Mouse (Mus musculus) embryonic facial prominence, embryonic 13.5 days (tissue): ENCODE measurements around the gene Cdk6. TPM values are rescaled to one million over a fixed set of nuclear protein-coding genes. Genes with fewer than 3 reads are reported as not detected.
"Not testable (repeated sequence)": the region's sequence is repeated elsewhere in the genome, so short reads cannot be mapped to it uniquely, and the experiment has no call there.

ENCODE experiments used
- ATAC-seq: fragments of 200-750 bp; cut with Nextera tagmentation; 2 replicates; pipeline ENCODE4 v1.8.0; 2017; ENCODE audit warnings: low read depth; ENCODE audit not compliant: insufficient number of reproducible peaks, insufficient read depth, low FRiP score, low TSS enrichment
- H3K27ac ChIP-seq: fragments of 300-500 bp; sonication (generic); 2 replicates; pipeline ENCODE4 v1.5.1; 2015; ENCODE audit warnings: moderate library complexity, mild to moderate bottlenecking, inconsistent platforms
- H3K27me3 ChIP-seq: fragments of 300-500 bp; sonication (generic); 2 replicates; pipeline ENCODE4 v1.6.1; 2015; ENCODE audit warnings: mild to moderate bottlenecking, inconsistent platforms
- H3K36me3 ChIP-seq: fragments of 300-500 bp; sonication (generic); 2 replicates; pipeline ENCODE4 v1.6.1; 2015; ENCODE audit warnings: mild to moderate bottlenecking, inconsistent platforms
- H3K4me1 ChIP-seq: fragments of 300-500 bp; sonication (generic); 2 replicates; pipeline ENCODE4 v1.6.1; 2015; ENCODE audit warnings: inconsistent platforms
- H3K4me2 ChIP-seq: fragments of 300-500 bp; sonication (generic); 2 replicates; pipeline ENCODE4 v1.6.1; 2015; ENCODE audit warnings: moderate library complexity, mild to moderate bottlenecking, inconsistent platforms
- H3K4me3 ChIP-seq: fragments of 300-500 bp; sonication (generic); 2 replicates; pipeline ENCODE4 v1.5.1; 2015; ENCODE audit warnings: mild to moderate bottlenecking, inconsistent platforms
- H3K9ac ChIP-seq: fragments of 300-500 bp; sonication (generic); 2 replicates; pipeline ENCODE4 v1.6.1; 2015; ENCODE audit warnings: mild to moderate bottlenecking, inconsistent platforms
- H3K9me3 ChIP-seq: fragments of 300-500 bp; sonication (generic); 2 replicates; pipeline ENCODE4 v1.6.1; 2016; ENCODE audit warnings: inconsistent platforms
- WGBS: fragments of 180-500 bp; shearing (Covaris S2); methylation state at CpG from one replicate; pipeline ENCODE4 v1.1.7; 2015; ENCODE audit warnings: mixed read lengths; 5-methylcytosine and 5-hydroxymethylcytosine counted together
- polyA plus RNA-seq: library from polyadenylated mRNA; unstranded; fragments of >200 nt; fragmentation: Nextera tagmentation; extraction: Ambion mirVana; gene quantifications from 2 replicates; pipeline ENCODE4 v1.2.1, GENCODE M21; 2015

Cdk6 gene
- polyA plus RNA-seq, 1 experiment from 2014 or later = 34.5 TPM

GRCm38 (mm10) chr5:3405102-3405501 is 63.8 kb downstream of the Cdk6 start:
- Histone ChIP-seq H3K9me3 (no peaks in the 10 kb centered on the region), H3K27me3 (no peaks in the 10 kb centered on the region), H3K4me2 (no peak overlapping the region), H3K4me1 (peaks cover 9% of the 10 kb centered on the region; the same call in 1 of the 2 replicates), H3K9ac (no peak overlapping the region), H3K4me3 (no peak overlapping the region), H3K36me3 (no peaks in the 10 kb centered on the region), H3K27ac (no peak overlapping the region)
- no peak for ATAC-seq
- WGBS = 52% methylated on average over 6 of the region's 6 CpGs

DNA sequence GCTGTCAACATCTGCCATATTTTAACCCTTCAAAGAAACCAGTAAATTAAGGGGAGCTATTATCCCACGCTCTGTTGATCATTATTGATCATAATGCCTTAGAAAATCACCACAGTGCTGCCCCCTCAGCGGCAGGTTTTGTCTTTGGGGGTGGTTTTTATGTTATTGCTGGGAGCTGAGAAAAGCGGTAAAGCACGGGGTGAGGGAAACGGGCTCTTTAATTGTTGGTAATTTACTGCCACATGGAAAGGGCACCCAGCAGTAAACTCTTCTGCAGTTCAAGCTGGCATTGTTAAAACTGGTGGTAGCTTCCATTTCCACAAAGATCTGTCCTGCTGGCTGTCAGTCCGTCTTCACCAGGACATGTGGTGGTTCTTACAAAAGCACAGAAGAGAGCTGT is 64.2 kb downstream of the Cdk6 start:
- no peaks in the 10 kb centered on the region for H3K36me3 ChIP-seq
- peaks cover 5% of the 10 kb centered on the region; the same call in 1 of the 2 replicates for H3K4me1 ChIP-seq
- H3K27ac ChIP-seq = no peak overlapping the region
- 51% methylated on average over 6 of the region's 6 CpGs for WGBS
- no peak for ATAC-seq
- H3K9ac ChIP-seq = no peak overlapping the region
- no peaks in the 10 kb centered on the region for H3K27me3 ChIP-seq
- H3K9me3 ChIP-seq = no peaks in the 10 kb centered on the region
- H3K4me3 ChIP-seq = no peak overlapping the region
- no peak overlapping the region for H3K4me2 ChIP-seq

DNA sequence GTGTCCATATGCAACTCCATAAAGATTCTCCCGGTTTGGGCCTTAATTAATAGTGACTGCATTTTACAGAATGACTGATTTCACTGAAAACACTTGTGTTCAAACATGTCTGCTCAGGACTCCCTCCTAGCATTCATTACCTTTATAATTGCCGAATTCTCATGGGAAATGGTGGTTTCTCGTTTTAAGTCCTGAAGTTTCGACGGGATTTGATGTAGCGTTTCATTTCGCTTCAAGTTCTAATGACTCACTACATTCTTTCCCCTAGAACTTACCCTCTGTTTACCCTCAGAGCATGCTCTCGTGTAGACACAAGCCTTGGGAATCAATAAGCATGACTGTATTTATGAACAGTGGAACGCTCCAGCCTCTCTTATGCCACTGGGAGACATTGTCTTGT is 66.6 kb downstream of the Cdk6 start:
- no peak overlapping the region for H3K4me2 ChIP-seq
- H3K4me3 ChIP-seq = no peak overlapping the region
- H3K27me3 ChIP-seq = no peaks in the 10 kb centered on the region
- no peak overlapping the region for H3K9ac ChIP-seq
- WGBS = 57% methylated on average over 9 of the region's 9 CpGs
- no peak for ATAC-seq
- H3K4me1 ChIP-seq = peaks cover 5% of the 10 kb centered on the region; the same call in 1 of the 2 replicates
- H3K36me3 ChIP-seq = no peaks in the 10 kb centered on the region
- H3K9me3 ChIP-seq = 0 out of 2 replicates have a peak, but pooled peaks cover under 1% of the 10 kb centered on the region
- H3K27ac ChIP-seq = no peak overlapping the region

DNA sequence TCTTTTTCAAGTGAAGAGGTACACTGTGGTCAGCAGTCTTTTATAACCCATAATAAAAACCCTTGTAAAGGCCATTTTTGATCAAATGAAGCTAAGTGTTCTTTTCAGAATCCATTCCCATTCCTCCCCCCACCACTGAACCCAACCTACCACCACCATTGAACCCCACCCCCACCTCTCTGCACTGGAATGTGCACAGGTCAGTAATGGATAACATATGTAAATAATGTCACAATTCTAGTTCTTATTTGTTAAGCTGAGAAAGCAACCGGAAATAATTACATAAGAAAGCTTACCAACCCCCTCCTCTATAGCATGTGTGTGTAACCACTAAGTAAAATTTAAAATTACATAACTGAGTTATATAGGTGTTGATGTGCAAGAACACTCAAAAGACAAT is 76.9 kb downstream of the Cdk6 start:
- H3K4me1 ChIP-seq, H3K27me3 ChIP-seq, H3K27ac ChIP-seq, H3K9me3 ChIP-seq, H3K4me3 ChIP-seq, H3K36me3 ChIP-seq, H3K9ac ChIP-seq, H3K4me2 ChIP-seq, ATAC-seq: not testable (repeated sequence)
- WGBS = 37% methylated on average over 1 of the region's 1 CpGs

DNA sequence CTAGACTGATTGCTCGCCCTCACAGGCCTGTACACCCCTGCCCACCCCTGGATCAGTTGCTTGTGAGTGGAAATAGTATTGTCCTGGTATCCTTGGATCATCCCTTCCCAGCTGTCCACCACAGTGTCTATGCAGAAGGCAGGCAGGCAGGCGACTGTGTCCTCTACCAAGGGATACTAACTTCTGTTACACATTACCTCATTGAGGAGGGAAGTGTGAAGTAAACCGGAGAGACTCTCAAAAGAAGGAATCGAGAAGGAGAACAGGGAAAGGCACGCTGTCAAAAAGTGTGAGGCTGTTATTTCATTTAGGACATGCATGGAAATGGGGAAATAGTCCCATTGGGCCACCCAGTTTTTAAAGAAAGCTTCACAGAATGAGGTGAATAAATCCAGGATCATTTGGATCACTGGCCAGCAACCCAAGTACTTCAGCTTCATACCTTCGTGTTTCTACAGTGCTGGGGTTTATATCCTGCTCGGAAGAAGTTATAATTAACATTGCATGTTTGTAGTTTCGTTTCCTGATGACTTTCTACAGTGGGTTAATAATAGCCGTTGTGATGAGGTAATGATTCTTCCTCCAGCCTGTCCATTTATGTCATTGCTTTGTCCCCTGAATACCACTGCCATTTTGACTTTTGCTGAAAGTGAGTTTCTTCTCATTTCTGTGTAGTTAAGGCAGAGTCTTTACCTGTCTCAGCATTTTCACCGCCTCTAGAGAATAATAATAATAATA is 79.0 kb downstream of the Cdk6 start:
- 74% methylated on average over 10 of the region's 10 CpGs for WGBS
- no peak overlapping the region for H3K4me2 ChIP-seq
- no peak overlapping the region for H3K9ac ChIP-seq
- H3K4me3 ChIP-seq = no peak overlapping the region
- H3K27ac ChIP-seq = no peak overlapping the region
- no peaks in the 10 kb centered on the region for H3K9me3 ChIP-seq
- H3K4me1 ChIP-seq = no peaks in the 10 kb centered on the region
- ATAC-seq = no peak
- H3K36me3 ChIP-seq = no peaks in the 10 kb centered on the region
- no peaks in the 10 kb centered on the region for H3K27me3 ChIP-seq

DNA sequence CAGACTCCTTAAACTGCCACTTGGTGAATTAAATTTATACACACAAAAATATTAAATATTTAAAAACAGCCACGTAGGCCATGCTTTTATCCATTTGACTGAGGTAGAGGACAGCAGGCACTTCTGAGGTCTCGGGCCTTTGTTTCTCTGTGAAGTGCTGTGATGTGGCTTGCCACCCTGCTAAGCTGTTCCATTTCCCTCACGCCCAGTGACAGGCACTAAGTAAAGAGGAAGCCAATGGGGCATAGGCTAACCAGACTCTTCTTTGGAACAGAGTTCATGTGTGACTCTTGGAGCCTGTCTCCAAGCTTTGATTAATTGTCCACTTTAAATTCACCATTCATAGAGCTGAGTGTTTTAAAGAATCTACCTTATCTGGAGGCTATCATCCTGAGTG is 79.5 kb downstream of the Cdk6 start:
- Histone ChIP-seq H3K4me3 (no peak overlapping the region), H3K9ac (no peak overlapping the region), H3K9me3 (no peaks in the 10 kb centered on the region), H3K36me3 (no peaks in the 10 kb centered on the region), H3K27me3 (no peaks in the 10 kb centered on the region), H3K4me2 (no peak overlapping the region), H3K4me1 (no peaks in the 10 kb centered on the region), H3K27ac (no peak overlapping the region)
- 82% methylated on average over 3 of the region's 3 CpGs for WGBS
- no peak for ATAC-seq

GRCm38 (mm10) chr5:3433131-3433700 is 91.9 kb downstream of the Cdk6 start:
- H3K9me3 ChIP-seq, H3K36me3 ChIP-seq, H3K4me3 ChIP-seq, ATAC-seq, H3K27me3 ChIP-seq, H3K27ac ChIP-seq, H3K9ac ChIP-seq, H3K4me2 ChIP-seq, H3K4me1 ChIP-seq: not testable (repeated sequence)
- 71% methylated on average over 20 of the region's 20 CpGs for WGBS

- H3K27ac ChIP-seq, H3K9ac ChIP-seq, ATAC-seq, H3K9me3 ChIP-seq, H3K4me3 ChIP-seq, H3K36me3 ChIP-seq, H3K4me1 ChIP-seq, H3K4me2 ChIP-seq, H3K27me3 ChIP-seq: not testable (repeated sequence)
- 92% methylated on average over 5 of the region's 5 CpGs for WGBS
Observed at GRCm38 (mm10) chr5:3434105-3434504, 92.8 kb downstream of the Cdk6 start.

DNA sequence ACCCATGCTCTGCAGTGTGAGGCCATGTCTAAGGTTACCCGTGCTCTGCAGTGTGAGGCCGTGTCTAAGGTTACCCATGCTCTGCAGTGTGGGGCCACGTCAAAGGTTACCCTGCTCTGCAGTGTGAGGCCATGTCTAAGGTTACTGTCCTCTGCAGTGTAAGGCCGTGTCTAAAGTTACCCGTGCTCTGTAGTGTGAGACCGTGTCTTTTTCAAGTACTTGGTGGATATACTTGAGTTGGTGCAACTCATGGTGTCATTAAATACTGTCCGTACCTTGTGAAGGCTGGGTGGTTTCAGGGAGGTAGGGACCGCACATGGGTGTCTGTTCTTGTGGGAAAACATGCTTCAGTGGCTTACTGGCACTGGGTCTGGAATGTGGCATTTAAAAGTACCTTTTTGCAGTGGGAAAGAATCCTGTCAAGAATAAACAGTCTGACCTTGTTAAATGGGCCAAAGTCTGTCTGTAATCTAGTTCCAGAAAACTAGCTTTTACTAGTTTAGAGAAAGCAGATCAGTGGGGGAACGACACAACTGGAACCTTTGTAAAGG is 97.2 kb downstream of the Cdk6 start:
- H3K36me3 ChIP-seq, H3K9me3 ChIP-seq, H3K9ac ChIP-seq, H3K4me2 ChIP-seq, H3K4me1 ChIP-seq, H3K4me3 ChIP-seq, ATAC-seq, H3K27me3 ChIP-seq, H3K27ac ChIP-seq: not testable (repeated sequence)
- WGBS = 75% methylated on average over 9 of the region's 9 CpGs

DNA sequence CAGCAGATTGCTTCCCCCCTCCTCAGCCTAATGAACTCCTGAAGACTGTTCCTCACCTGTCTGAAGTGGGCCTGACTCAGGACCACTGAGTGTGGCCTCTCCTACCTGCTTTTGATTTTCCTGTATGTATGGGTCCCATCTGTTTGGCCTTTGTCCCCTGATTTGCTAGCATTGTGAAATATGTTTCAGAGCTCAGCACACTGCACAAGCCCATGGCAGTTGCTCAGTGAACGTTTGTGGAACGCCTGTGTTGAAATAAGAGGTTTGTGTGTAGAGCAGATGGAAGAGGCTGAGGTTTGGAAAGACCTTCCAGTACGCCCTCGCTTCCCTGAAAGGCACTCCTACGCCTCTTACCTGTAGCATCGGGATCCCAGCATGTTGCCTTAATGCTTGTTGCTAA is 98.1 kb downstream of the Cdk6 start:
- H3K27me3 ChIP-seq, H3K4me1 ChIP-seq, H3K9ac ChIP-seq, H3K9me3 ChIP-seq, ATAC-seq, H3K4me3 ChIP-seq, H3K27ac ChIP-seq, H3K4me2 ChIP-seq, H3K36me3 ChIP-seq: not testable (repeated sequence)
- WGBS = 81% methylated on average over 6 of the region's 6 CpGs

DNA sequence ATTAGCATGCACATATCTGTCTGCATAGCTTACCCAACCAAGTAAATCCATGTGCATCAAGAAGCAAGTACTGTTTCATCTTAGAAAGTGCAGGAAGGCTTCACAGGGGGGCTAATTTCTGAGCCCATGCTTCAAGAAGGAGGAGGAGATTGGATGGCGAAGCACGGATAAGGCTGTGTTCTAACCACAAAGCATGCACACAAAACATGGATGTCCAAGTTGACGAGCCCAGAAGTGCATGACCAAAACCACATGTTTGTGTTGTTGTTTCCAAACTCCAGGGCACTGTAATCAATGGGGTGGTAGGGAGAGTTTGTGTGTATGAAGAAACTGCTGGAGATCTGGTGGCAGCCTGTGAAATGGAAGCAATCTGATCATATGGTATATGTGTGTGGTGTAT is 101.2 kb downstream of the Cdk6 start:
- not testable (repeated sequence) for H3K27ac ChIP-seq, ATAC-seq, H3K9me3 ChIP-seq, H3K36me3 ChIP-seq, H3K4me3 ChIP-seq, H3K4me1 ChIP-seq, H3K4me2 ChIP-seq, H3K9ac ChIP-seq, H3K27me3 ChIP-seq
- 32% methylated on average over 3 of the region's 3 CpGs for WGBS

DNA sequence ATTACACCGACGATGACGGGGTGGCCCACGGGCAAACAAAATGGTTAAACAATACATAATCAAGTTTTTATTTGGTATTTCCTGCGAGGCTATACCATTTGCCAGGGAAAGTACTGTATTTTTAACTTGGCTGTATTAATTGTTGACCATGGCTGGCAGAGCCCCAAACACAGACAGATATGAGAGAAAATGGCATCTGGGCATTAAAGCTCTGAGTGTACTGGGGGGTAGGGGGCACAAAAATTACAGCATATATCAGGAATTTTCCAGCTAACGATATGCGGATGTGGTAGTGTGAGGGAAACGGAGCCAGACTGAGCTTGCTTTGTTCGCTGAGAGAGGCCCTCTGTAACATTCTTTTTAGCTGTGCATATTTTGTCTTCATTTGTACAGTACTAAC is 109.9 kb downstream of the Cdk6 start:
- H3K27me3 ChIP-seq, H3K36me3 ChIP-seq, H3K4me1 ChIP-seq, H3K9ac ChIP-seq, ATAC-seq, H3K27ac ChIP-seq, H3K9me3 ChIP-seq, H3K4me3 ChIP-seq, H3K4me2 ChIP-seq: not testable (repeated sequence)
- 52% methylated on average over 9 of the region's 9 CpGs for WGBS
